Mouse (Mus musculus): ENCODE measurements around the gene Crim1. TPM values are rescaled to one million over a fixed set of nuclear protein-coding genes. Genes with fewer than 3 reads are reported as not detected.
A peak's percentile ranks its signal among the peaks of the same experiment; 100 is the strongest.

Crim1 gene
- polyA plus RNA-seq, 1 experiment from 2014 or later: 11.9 TPM

DNA sequence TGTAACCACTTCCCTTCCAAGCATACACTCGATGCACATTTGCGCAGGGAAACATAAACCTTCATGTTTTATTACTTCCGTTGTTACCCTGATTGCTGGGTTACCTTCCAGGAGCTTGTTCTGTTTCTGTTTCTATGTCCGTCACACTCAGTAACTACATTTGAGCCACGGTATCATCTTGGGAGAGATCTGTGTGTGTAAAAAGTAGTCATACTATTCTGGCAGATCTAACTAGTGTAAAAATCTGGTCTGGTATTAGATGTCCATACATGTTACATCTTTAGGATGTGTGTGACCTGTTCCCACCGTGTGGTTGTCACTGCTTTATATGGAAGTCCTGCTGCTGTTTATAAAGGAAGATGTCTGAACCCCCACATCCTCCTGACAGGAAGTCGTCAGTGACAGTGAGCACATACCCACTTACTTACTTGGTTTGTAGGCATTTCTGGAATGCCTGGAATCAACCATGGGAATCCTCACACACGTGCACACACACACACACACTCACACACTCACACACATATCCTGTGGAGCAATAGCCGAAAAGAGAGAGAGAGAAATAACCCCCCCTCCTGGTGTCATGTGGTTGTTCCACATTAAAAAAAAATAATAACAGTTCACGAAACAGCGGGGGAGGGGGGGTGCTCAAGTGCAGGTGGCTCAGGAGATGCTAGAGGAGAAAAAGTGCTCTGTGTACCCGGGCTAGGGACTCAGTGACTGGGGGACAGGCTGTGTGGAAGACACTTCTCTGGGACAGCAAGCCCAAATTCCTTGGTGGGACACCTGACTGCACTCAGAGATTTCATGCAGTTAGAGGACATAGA lies 151.8 kb downstream of the Crim1 start:
- H3K4me3 ChIP-seq (replicated peaks; ENCODE audit: low read depth, low read length): no peak overlapping the region
- H3K9ac ChIP-seq (replicated peaks; ENCODE audit: low read length): no peak overlapping the region
- DNase-seq: no peak
- H3K27ac ChIP-seq (replicated peaks; ENCODE audit: low read depth, low read length): no peak overlapping the region
- no peak overlapping the region for H3K4me2 ChIP-seq (ENCODE audit: low read length)
- no peaks in the 10 kb centered on the region for H3K9me3 ChIP-seq (ENCODE audit: control insufficient read depth, low read length)
- WGBS: 84% methylated on average over 12 of the region's 12 CpGs
- H3K27me3 ChIP-seq (ENCODE audit: control insufficient read depth, insufficient read depth, low read length): no peaks in the 10 kb centered on the region
- no peak for ATAC-seq (ENCODE audit: low FRiP score, low TSS enrichment)
- H3K4me1 ChIP-seq (ENCODE audit: control insufficient read depth, insufficient read depth, low read length): peaks cover 3% of the 10 kb centered on the region; the same call in 1 of the 2 replicates
- H3K36me3 ChIP-seq (ENCODE audit: control insufficient read depth, insufficient read depth, low read length): no peaks in the 10 kb centered on the region

DNA sequence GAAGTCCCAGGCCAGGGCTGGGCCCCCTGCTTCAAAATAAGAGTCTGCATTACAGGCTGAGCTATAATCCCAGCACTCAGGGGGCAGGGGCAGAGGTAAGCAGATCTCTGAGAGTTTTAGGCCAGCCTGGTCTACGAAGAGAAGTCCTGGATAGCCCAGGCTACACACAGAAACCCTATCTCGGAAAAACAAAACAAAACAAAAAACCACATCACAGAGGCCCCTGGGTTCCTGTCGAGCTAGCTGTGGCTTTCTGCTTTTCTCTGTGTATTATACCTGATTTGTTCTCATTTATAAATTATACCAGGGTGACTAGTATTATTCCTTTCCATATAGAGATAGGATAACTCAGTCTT lies 152.4 kb downstream of the Crim1 start:
- DNase-seq (no peak), ATAC-seq (ENCODE audit: low FRiP score, low TSS enrichment) (no peak)
- WGBS: 85% methylated on average over 3 of the region's 3 CpGs
- H3K36me3 ChIP-seq (ENCODE audit: control insufficient read depth, insufficient read depth, low read length): no peaks in the 10 kb centered on the region
- no peaks in the 10 kb centered on the region for H3K9me3 ChIP-seq (ENCODE audit: control insufficient read depth, low read length)
- H3K27me3 ChIP-seq (ENCODE audit: control insufficient read depth, insufficient read depth, low read length): no peaks in the 10 kb centered on the region
- H3K4me1 ChIP-seq (ENCODE audit: control insufficient read depth, insufficient read depth, low read length): peaks cover 3% of the 10 kb centered on the region; the same call in 1 of the 2 replicates
- no peak overlapping the region for H3K4me3 ChIP-seq (replicated peaks; ENCODE audit: low read depth, low read length)
- no peak overlapping the region for H3K9ac ChIP-seq (replicated peaks; ENCODE audit: low read length)
- H3K4me2 ChIP-seq (ENCODE audit: low read length): no peak overlapping the region
- H3K27ac ChIP-seq (replicated peaks; ENCODE audit: low read depth, low read length): no peak overlapping the region

DNA sequence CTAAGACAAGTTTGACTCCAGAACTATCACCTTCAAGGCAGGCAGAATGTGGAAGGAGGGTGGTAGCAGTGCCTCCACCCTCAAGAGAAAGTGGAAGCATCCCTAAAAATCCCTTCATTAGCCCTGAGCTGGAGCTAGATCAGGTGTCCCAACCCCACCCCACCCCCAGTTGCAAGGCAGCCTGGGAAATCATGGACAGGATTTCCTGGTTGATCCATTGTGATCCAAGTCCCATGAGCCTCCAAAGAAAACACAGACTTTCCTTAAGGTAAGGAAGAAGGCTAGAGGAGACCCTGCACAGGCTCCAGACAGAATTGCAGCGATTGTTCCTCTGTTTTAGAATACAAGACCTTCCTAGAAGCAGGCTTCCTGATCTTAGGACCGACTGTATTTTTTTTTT lies 154.4 kb downstream of the Crim1 start:
- DNase-seq: no peak
- Histone ChIP-seq H3K9me3 (ENCODE audit: control insufficient read depth, low read length) (no peaks in the 10 kb centered on the region), H3K9ac (replicated peaks; ENCODE audit: low read length) (no peak overlapping the region), H3K4me1 (ENCODE audit: control insufficient read depth, insufficient read depth, low read length) (peaks cover 3% of the 10 kb centered on the region; the same call in 1 of the 2 replicates), H3K36me3 (ENCODE audit: control insufficient read depth, insufficient read depth, low read length) (no peaks in the 10 kb centered on the region), H3K27me3 (ENCODE audit: control insufficient read depth, insufficient read depth, low read length) (no peaks in the 10 kb centered on the region), H3K4me3 (replicated peaks; ENCODE audit: low read depth, low read length) (no peak overlapping the region), H3K27ac (replicated peaks; ENCODE audit: low read depth, low read length) (no peak overlapping the region), H3K4me2 (ENCODE audit: low read length) (no peak overlapping the region)
- ATAC-seq (ENCODE audit: low FRiP score, low TSS enrichment): no peak
- 82% methylated on average over 2 of the region's 2 CpGs for WGBS

DNA sequence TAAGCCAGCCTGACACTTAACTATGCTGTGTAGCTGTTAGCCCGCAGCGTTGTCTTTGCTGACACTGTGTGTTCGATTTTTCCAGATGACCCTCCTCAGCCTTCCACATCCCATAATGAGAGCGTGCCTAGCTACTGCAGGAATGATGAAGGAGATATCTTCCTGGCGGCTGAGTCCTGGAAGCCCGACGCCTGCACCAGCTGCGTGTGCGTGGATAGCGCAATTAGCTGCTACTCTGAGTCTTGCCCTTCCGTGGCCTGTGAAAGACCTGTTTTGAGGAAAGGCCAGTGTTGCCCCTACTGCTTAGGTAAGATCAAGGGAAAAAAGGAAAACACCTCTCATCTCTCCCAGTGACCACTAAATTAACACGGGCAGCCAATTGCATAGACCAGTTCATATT lies 154.8 kb downstream of the Crim1 start:
- Histone ChIP-seq H3K4me2 (ENCODE audit: low read length) (no peak overlapping the region), H3K9ac (replicated peaks; ENCODE audit: low read length) (no peak overlapping the region), H3K4me1 (ENCODE audit: control insufficient read depth, insufficient read depth, low read length) (no peaks in the 10 kb centered on the region), H3K27me3 (ENCODE audit: control insufficient read depth, insufficient read depth, low read length) (no peaks in the 10 kb centered on the region), H3K27ac (replicated peaks; ENCODE audit: low read depth, low read length) (no peak overlapping the region), H3K4me3 (replicated peaks; ENCODE audit: low read depth, low read length) (no peak overlapping the region), H3K9me3 (ENCODE audit: control insufficient read depth, low read length) (no peaks in the 10 kb centered on the region), H3K36me3 (ENCODE audit: control insufficient read depth, insufficient read depth, low read length) (no peaks in the 10 kb centered on the region)
- ATAC-seq (ENCODE audit: low FRiP score, low TSS enrichment): no peak
- DNase-seq: peak; percentile 20
- WGBS: 82% methylated on average over 12 of the region's 12 CpGs

DNA sequence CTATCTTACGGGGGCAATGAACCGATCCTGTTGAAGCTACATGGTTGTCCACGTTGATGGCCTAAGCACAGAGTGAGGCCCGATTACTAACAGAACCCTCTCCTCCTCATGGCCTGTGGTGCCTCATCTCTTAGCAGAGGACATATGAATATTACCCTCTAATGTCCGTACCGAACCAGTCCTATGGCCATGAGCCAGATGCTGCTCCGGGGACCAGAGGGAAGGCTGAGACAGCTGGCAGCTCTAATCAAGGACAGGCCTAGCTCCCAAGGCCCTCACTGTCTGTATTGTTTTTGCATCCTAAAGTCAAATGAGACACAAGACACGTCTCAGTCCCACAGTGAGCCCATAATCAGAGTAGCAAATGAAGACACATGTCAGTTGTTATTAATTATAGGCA lies 155.6 kb downstream of the Crim1 start:
- DNase-seq: no peak
- no peaks in the 10 kb centered on the region for H3K27me3 ChIP-seq (ENCODE audit: control insufficient read depth, insufficient read depth, low read length)
- no peaks in the 10 kb centered on the region for H3K36me3 ChIP-seq (ENCODE audit: control insufficient read depth, insufficient read depth, low read length)
- no peak overlapping the region for H3K4me2 ChIP-seq (ENCODE audit: low read length)
- H3K4me3 ChIP-seq (replicated peaks; ENCODE audit: low read depth, low read length): no peak overlapping the region
- H3K9ac ChIP-seq (replicated peaks; ENCODE audit: low read length): no peak overlapping the region
- H3K9me3 ChIP-seq (ENCODE audit: control insufficient read depth, low read length): no peaks in the 10 kb centered on the region
- peak; percentile 48; the same call in 1 of the 2 replicates for ATAC-seq (ENCODE audit: low FRiP score, low TSS enrichment)
- H3K4me1 ChIP-seq (ENCODE audit: control insufficient read depth, insufficient read depth, low read length): no peaks in the 10 kb centered on the region
- H3K27ac ChIP-seq (replicated peaks; ENCODE audit: low read depth, low read length): no peak overlapping the region
- WGBS: 69% methylated on average over 8 of the region's 8 CpGs

DNA sequence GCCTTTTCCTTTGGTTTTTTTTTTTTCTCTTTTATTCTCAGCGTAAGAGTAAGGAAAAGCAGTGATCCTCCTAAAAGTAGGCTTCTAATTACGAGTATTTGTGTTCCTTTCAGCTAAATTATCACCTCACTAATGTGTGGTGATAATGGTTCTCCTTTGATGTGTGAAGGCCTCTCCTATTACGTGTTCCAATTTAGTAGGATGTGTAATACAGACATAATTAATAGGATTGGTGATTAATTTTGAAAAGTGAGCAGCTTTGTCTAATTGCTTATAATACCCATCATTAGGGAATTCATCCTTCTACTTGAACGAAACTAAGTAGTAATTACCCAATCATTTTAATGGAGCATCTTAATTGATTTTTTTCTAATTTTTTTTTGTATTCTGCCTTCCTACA lies 157.7 kb downstream of the Crim1 start:
- Histone ChIP-seq H3K9ac (replicated peaks; ENCODE audit: low read length) (no peak overlapping the region), H3K9me3 (ENCODE audit: control insufficient read depth, low read length) (no peaks in the 10 kb centered on the region), H3K27me3 (ENCODE audit: control insufficient read depth, insufficient read depth, low read length) (no peaks in the 10 kb centered on the region), H3K4me3 (replicated peaks; ENCODE audit: low read depth, low read length) (no peak overlapping the region), H3K27ac (replicated peaks; ENCODE audit: low read depth, low read length) (no peak overlapping the region), H3K36me3 (ENCODE audit: control insufficient read depth, insufficient read depth, low read length) (no peaks in the 10 kb centered on the region), H3K4me2 (ENCODE audit: low read length) (no peak overlapping the region), H3K4me1 (ENCODE audit: control insufficient read depth, insufficient read depth, low read length) (no peaks in the 10 kb centered on the region)
- DNase-seq: no peak
- no peak for ATAC-seq (ENCODE audit: low FRiP score, low TSS enrichment)
- WGBS: 79% methylated on average over 4 of the region's 4 CpGs

DNA sequence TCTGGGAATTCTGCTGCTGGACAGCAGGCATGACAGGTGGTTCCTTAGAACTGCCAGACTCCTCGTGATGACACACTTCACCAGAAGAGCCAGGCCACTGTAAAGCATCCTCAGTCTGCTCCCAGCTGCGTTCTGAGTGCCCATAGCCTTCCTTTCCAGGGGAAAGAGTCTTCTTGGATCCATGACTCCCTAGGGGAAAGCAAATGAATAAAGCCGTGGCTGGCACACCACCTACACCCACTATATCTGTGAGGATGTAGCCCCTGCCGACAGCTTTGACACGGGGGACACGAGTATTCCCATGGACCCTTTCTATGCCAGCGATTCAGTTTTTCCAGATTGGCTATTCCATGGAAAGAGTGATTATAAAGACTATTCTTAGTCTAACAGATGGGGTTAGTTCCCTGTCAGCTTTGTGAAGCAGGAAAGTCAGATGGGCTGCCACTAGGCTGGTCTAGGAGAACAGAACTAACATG lies 158.2 kb downstream of the Crim1 start:
- Histone ChIP-seq H3K36me3 (ENCODE audit: control insufficient read depth, insufficient read depth, low read length) (no peaks in the 10 kb centered on the region), H3K27ac (replicated peaks; ENCODE audit: low read depth, low read length) (no peak overlapping the region), H3K4me3 (replicated peaks; ENCODE audit: low read depth, low read length) (no peak overlapping the region), H3K9me3 (ENCODE audit: control insufficient read depth, low read length) (no peaks in the 10 kb centered on the region), H3K27me3 (ENCODE audit: control insufficient read depth, insufficient read depth, low read length) (no peaks in the 10 kb centered on the region), H3K4me1 (ENCODE audit: control insufficient read depth, insufficient read depth, low read length) (no peaks in the 10 kb centered on the region), H3K9ac (replicated peaks; ENCODE audit: low read length) (no peak overlapping the region), H3K4me2 (ENCODE audit: low read length) (no peak overlapping the region)
- ATAC-seq (ENCODE audit: low FRiP score, low TSS enrichment): no peak
- DNase-seq: peak; percentile 29
- 61% methylated on average over 7 of the region's 7 CpGs for WGBS

DNA sequence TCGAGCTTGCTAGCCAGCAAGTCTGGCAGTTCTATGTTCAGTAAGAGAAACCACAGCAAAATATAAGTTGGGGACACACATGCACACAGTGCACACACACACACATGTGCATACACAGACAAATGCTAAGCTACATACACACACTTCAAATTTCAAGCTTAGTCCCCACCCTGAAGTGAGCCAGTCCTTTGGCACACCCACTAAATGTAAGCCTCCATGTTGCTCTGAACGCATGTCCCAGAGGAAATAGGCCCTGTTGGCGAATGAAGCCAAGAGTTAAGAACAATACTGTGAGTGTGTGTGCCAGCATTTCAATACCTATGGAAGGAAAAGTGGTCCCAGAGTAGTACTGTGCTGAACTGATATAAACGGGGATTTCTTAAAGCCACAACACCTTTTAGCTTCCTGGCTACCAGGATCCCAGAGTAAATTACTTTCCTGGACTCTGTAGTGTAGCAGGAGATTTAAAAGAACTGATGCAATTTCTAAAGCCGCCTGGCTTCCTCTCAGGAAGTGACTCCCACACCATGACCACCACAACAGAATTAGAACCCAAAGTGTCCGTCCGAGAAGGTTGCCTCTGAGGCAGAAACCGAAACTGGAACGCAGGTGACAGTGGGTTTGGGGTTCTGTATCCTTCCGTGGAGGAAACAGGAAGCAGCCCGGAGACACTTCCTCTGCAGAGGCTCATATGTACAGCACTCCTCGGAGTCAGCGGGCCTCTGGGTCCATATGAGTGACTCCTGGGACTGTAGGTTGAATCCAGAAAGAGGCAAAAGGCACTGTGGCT lies 162.1 kb downstream of the Crim1 start:
- H3K4me2 ChIP-seq (ENCODE audit: low read length): no peak overlapping the region
- no peak for ATAC-seq (ENCODE audit: low FRiP score, low TSS enrichment)
- H3K27me3 ChIP-seq (ENCODE audit: control insufficient read depth, insufficient read depth, low read length): no peaks in the 10 kb centered on the region
- H3K4me1 ChIP-seq (ENCODE audit: control insufficient read depth, insufficient read depth, low read length): no peaks in the 10 kb centered on the region
- H3K9me3 ChIP-seq (ENCODE audit: control insufficient read depth, low read length): no peaks in the 10 kb centered on the region
- no peak overlapping the region for H3K4me3 ChIP-seq (replicated peaks; ENCODE audit: low read depth, low read length)
- H3K27ac ChIP-seq (replicated peaks; ENCODE audit: low read depth, low read length): no peak overlapping the region
- 88% methylated on average over 13 of the region's 13 CpGs for WGBS
- no peak overlapping the region for H3K9ac ChIP-seq (replicated peaks; ENCODE audit: low read length)
- H3K36me3 ChIP-seq (ENCODE audit: control insufficient read depth, insufficient read depth, low read length): no peaks in the 10 kb centered on the region
- DNase-seq: no peak

Data from midbrain, embryonic 14.5 days (tissue).